Mouse (Mus musculus) erythroblast, embryonic 14.5 days (primary cell): ENCODE results near the gene Tmem175. TPM values are rescaled to one million over a fixed set of nuclear protein-coding genes. Genes with fewer than 3 reads are reported as not detected.
A peak's percentile ranks its signal among the peaks of the same experiment; 100 is the strongest.

ENCODE experiments used
- H3K27me3 ChIP-seq: 2 replicates; pipeline ENCODE4 v1.6.1; 2012; ENCODE audit warnings: inconsistent platforms; ENCODE audit not compliant: control insufficient read depth
- H3K36me3 ChIP-seq: 2 replicates; pipeline ENCODE4 v1.6.1; 2012; ENCODE audit warnings: mild to moderate bottlenecking, inconsistent platforms; ENCODE audit not compliant: control insufficient read depth
- H3K4me1 ChIP-seq: 2 replicates; pipeline ENCODE4 v1.6.1; 2012; ENCODE audit warnings: inconsistent platforms; ENCODE audit not compliant: control insufficient read depth
- H3K4me3 ChIP-seq: replicated peaks from 2 replicates; pipeline ENCODE3; 2012; ENCODE audit warnings: moderate library complexity, mild to moderate bottlenecking, inconsistent platforms
- H3K9me3 ChIP-seq: 2 replicates; pipeline ENCODE4 v1.6.1; 2012; ENCODE audit warnings: low read length, inconsistent platforms, mixed read lengths; ENCODE audit not compliant: control insufficient read depth
- GATA1 ChIP-seq: IDR thresholded peaks from 2 replicates; pipeline ENCODE4 v1.6.1; 2012; ENCODE audit warnings: low read length, inconsistent platforms, mixed read lengths
- TAL1 ChIP-seq: IDR thresholded peaks from 3 replicates; pipeline ENCODE4 v1.6.1; 2012; ENCODE audit warnings: low read length, inconsistent platforms, mixed read lengths
- polyA plus RNA-seq: library from polyadenylated mRNA; stranded (reverse); fragments of >175 nt; gene quantifications from 2 replicates; pipeline ENCODE4 v1.2.3, GENCODE M21; 2012

The Tmem175 gene
- polyA plus RNA-seq, 1 experiment = 0.09 TPM

- peaks cover 8% of the 10 kb centered on the region for H3K36me3 ChIP-seq
- TF ChIP-seq TAL1 = no peak
- TF ChIP-seq GATA1 = no peak
- H3K9me3 ChIP-seq = no peaks in the 10 kb centered on the region
- H3K4me3 ChIP-seq = no peak overlapping the region
- H3K27me3 ChIP-seq = no peaks in the 10 kb centered on the region
- peaks cover 32% of the 10 kb centered on the region for H3K4me1 ChIP-seq
These were observed 33.2 kb downstream of the Tmem175 start for GRCm38 (mm10) chr5:108662772-108663171.

- TF ChIP-seq GATA1 = no peak
- no peak for TF ChIP-seq TAL1
- no peaks in the 10 kb centered on the region for H3K27me3 ChIP-seq
- no peaks in the 10 kb centered on the region; the same call in 1 of the 2 replicates for H3K36me3 ChIP-seq
- no peaks in the 10 kb centered on the region for H3K9me3 ChIP-seq
- H3K4me1 ChIP-seq = peaks cover 34% of the 10 kb centered on the region
- no peak overlapping the region for H3K4me3 ChIP-seq
These were observed 35.5 kb downstream of the Tmem175 start for GRCm38 (mm10) chr5:108665066-108665465.

GRCm38 (mm10) chr5:108667370-108667769 lies 37.8 kb downstream of the Tmem175 start:
- H3K27me3 ChIP-seq = no peaks in the 10 kb centered on the region
- peaks cover 44% of the 10 kb centered on the region for H3K4me1 ChIP-seq
- TF ChIP-seq GATA1 (no peak), TAL1 (no peak)
- peaks cover 20% of the 10 kb centered on the region for H3K36me3 ChIP-seq
- no peak overlapping the region for H3K4me3 ChIP-seq
- H3K9me3 ChIP-seq = no peaks in the 10 kb centered on the region

GRCm38 (mm10) chr5:108668387-108668932 lies 38.9 kb downstream of the Tmem175 start:
- Histone ChIP-seq H3K4me3 (peak overlapping the region; percentile 80), H3K9me3 (no peaks in the 10 kb centered on the region), H3K36me3 (peaks cover 31% of the 10 kb centered on the region), H3K4me1 (peaks cover 55% of the 10 kb centered on the region), H3K27me3 (no peaks in the 10 kb centered on the region)
- TF ChIP-seq GATA1 = no peak
- TF ChIP-seq TAL1 = no peak

- TF ChIP-seq TAL1 (no peak), GATA1 (no peak)
- H3K36me3 ChIP-seq = peaks cover 39% of the 10 kb centered on the region
- H3K4me1 ChIP-seq = peaks cover 63% of the 10 kb centered on the region
- no peaks in the 10 kb centered on the region for H3K27me3 ChIP-seq
- peak within 1 kb of the TSS; percentile 80 for H3K4me3 ChIP-seq
- no peaks in the 10 kb centered on the region for H3K9me3 ChIP-seq
These were observed 39.7 kb downstream of the Tmem175 start, which contains the start of gene Dgkq for GRCm38 (mm10) chr5:108668977-108669936. Dgkq (minus strand) TSS chr5:108669672.

- Histone ChIP-seq H3K4me1 (peaks cover 70% of the 10 kb centered on the region), H3K4me3 (peak overlapping the region; percentile 80), H3K9me3 (no peaks in the 10 kb centered on the region), H3K36me3 (peaks cover 42% of the 10 kb centered on the region), H3K27me3 (no peaks in the 10 kb centered on the region)
- TF ChIP-seq GATA1 = no peak
- no peak for TF ChIP-seq TAL1
These were observed 40.4 kb downstream of the Tmem175 start for GRCm38 (mm10) chr5:108669986-108670385.

- Histone ChIP-seq H3K4me1 (peaks cover 78% of the 10 kb centered on the region), H3K36me3 (peaks cover 44% of the 10 kb centered on the region)
These were observed 41.2 kb downstream of the Tmem175 start for GRCm38 (mm10) chr5:108670785-108671184.

GRCm38 (mm10) chr5:108671757-108672156 lies 42.2 kb downstream of the Tmem175 start:
- Histone ChIP-seq H3K4me1 (peaks cover 88% of the 10 kb centered on the region), H3K36me3 (peaks cover 45% of the 10 kb centered on the region)
- no peak for TF ChIP-seq GATA1
- no peak for TF ChIP-seq TAL1

More at GRCm38 (mm10) chr5:108670785-108671184, 41.2 kb downstream of the Tmem175 start:
- Histone ChIP-seq H3K27me3 (no peaks in the 10 kb centered on the region), H3K4me3 (no peak overlapping the region), H3K9me3 (no peaks in the 10 kb centered on the region)
- TF ChIP-seq TAL1 = no peak

GRCm38 (mm10) chr5:108674624-108675023 lies 45.1 kb downstream of the Tmem175 start:
- peaks cover 96% of the 10 kb centered on the region for H3K4me1 ChIP-seq
- H3K9me3 ChIP-seq = no peaks in the 10 kb centered on the region
- H3K36me3 ChIP-seq = peaks cover 45% of the 10 kb centered on the region
- TF ChIP-seq GATA1 (no peak), TAL1 (no peak)
- H3K27me3 ChIP-seq = no peaks in the 10 kb centered on the region
- peak overlapping the region; percentile 66 for H3K4me3 ChIP-seq

More at GRCm38 (mm10) chr5:108671757-108672156, 42.2 kb downstream of the Tmem175 start:
- H3K27me3 ChIP-seq = no peaks in the 10 kb centered on the region
- no peaks in the 10 kb centered on the region for H3K9me3 ChIP-seq
- H3K4me3 ChIP-seq = no peak overlapping the region
